Mouse (Mus musculus): ENCODE results near the gene Ttc8. TPM values are rescaled to one million over a fixed set of nuclear protein-coding genes. Genes with fewer than 3 reads are reported as not detected.

Ttc8 gene
- total RNA-seq, 2 experiments from 2014 or later, result 3.9 to 5.2 TPM

GRCm38 (mm10) chr12:98965441-98966135 lies 45.2 kb downstream of the Ttc8 start:
- intact Hi-C loops (cut with DNase I), result no loop called here

GRCm38 (mm10) chr12:98972291-98972690 lies 51.9 kb downstream of the Ttc8 start:
- intact Hi-C loops (cut with DNase I), result no loop called here

More at GRCm38 (mm10) chr12:98965441-98966135, 45.2 kb downstream of the Ttc8 start:
- DNase-seq (ENCODE audit: low spot score), result no peak

GRCm38 (mm10) chr12:98973461-98973860 lies 53.1 kb downstream of the Ttc8 start:
- intact Hi-C loops (cut with DNase I), result no loop called here
- no peak for DNase-seq (ENCODE audit: low spot score)

More at GRCm38 (mm10) chr12:98972291-98972690, 51.9 kb downstream of the Ttc8 start:
- DNase-seq (ENCODE audit: low spot score), result no peak

GRCm38 (mm10) chr12:98974157-98974804 lies 53.9 kb downstream of the Ttc8 start:
- intact Hi-C loops (cut with DNase I), result no loop called here
- DNase-seq (ENCODE audit: low spot score), result no peak

- intact Hi-C loops (cut with DNase I), result no loop called here
- no peak for DNase-seq (ENCODE audit: low spot score)
Measured at GRCm38 (mm10) chr12:98981081-98981480, 60.7 kb downstream of the Ttc8 start.

GRCm38 (mm10) chr12:98984785-98985184 lies 64.4 kb downstream of the Ttc8 start:
- intact Hi-C loops (cut with DNase I), result no loop called here
- no peak for DNase-seq (ENCODE audit: low spot score)

GRCm38 (mm10) chr12:98991076-98991829 lies 70.9 kb downstream of the Ttc8 start:
- intact Hi-C loops (cut with DNase I), result no loop called here

GRCm38 (mm10) chr12:98991830-98992216 lies 71.4 kb downstream of the Ttc8 start:
- DNase-seq (ENCODE audit: low spot score), result no peak
- intact Hi-C loops (cut with DNase I), result no loop called here

More at GRCm38 (mm10) chr12:98991076-98991829, 70.9 kb downstream of the Ttc8 start:
- DNase-seq (ENCODE audit: low spot score), result no peak

GRCm38 (mm10) chr12:98993736-98994135 lies 73.4 kb downstream of the Ttc8 start:
- DNase-seq (ENCODE audit: low spot score), result no peak
- intact Hi-C loops (cut with DNase I), result no loop called here

GRCm38 (mm10) chr12:98994366-98994765 lies 74.0 kb downstream of the Ttc8 start:
- DNase-seq (ENCODE audit: low spot score), result no peak

GRCm38 (mm10) chr12:98995881-98996280 lies 75.5 kb downstream of the Ttc8 start:
- intact Hi-C loops (cut with DNase I), result no loop called here
- DNase-seq (ENCODE audit: low spot score), result no peak

More at GRCm38 (mm10) chr12:98994366-98994765, 74.0 kb downstream of the Ttc8 start:
- intact Hi-C loops (cut with DNase I), result no loop called here

GRCm38 (mm10) chr12:98996581-98996988 lies 76.2 kb downstream of the Ttc8 start:
- intact Hi-C loops (cut with DNase I), result no loop called here
- no peak for DNase-seq (ENCODE audit: low spot score)

- intact Hi-C loops (cut with DNase I), result no loop called here
- DNase-seq (ENCODE audit: low spot score), result no peak
Measured at GRCm38 (mm10) chr12:98997046-98997445, 76.7 kb downstream of the Ttc8 start.

GRCm38 (mm10) chr12:98998662-98999428 lies 78.5 kb downstream of the Ttc8 start:
- intact Hi-C loops (cut with DNase I), result no loop called here
- no peak for DNase-seq (ENCODE audit: low spot score)

GRCm38 (mm10) chr12:99000310-99000709 lies 79.9 kb downstream of the Ttc8 start:
- intact Hi-C loops (cut with DNase I), result no loop called here
- DNase-seq (ENCODE audit: low spot score), result no peak

GRCm38 (mm10) chr12:99003046-99003445 lies 82.7 kb downstream of the Ttc8 start:
- no peak for DNase-seq (ENCODE audit: low spot score)
- intact Hi-C loops (cut with DNase I), result no loop called here

GRCm38 (mm10) chr12:99004752-99005151 lies 84.4 kb downstream of the Ttc8 start:
- no peak for DNase-seq (ENCODE audit: low spot score)
- intact Hi-C loops (cut with DNase I), result no loop called here

GRCm38 (mm10) chr12:99008786-99009185 lies 88.4 kb downstream of the Ttc8 start:
- intact Hi-C loops (cut with DNase I), result no loop called here

GRCm38 (mm10) chr12:99009430-99009829 lies 89.1 kb downstream of the Ttc8 start:
- no peak for DNase-seq (ENCODE audit: low spot score)
- intact Hi-C loops (cut with DNase I), result no loop called here

More at GRCm38 (mm10) chr12:99008786-99009185, 88.4 kb downstream of the Ttc8 start:
- DNase-seq (ENCODE audit: low spot score), result no peak

- no peak for DNase-seq (ENCODE audit: low spot score)
- intact Hi-C loops (cut with DNase I), result no loop called here
Measured at GRCm38 (mm10) chr12:99010044-99010443, 89.7 kb downstream of the Ttc8 start.
